Mouse (Mus musculus): ENCODE measurements at regions not wholly inside any gene's neighbourhood (a gene's known extent, or its start where the extent isn't known, plus 50 kb on each side); places are given as distances from the start of the nearest gene placed in this dataset.

DNA sequence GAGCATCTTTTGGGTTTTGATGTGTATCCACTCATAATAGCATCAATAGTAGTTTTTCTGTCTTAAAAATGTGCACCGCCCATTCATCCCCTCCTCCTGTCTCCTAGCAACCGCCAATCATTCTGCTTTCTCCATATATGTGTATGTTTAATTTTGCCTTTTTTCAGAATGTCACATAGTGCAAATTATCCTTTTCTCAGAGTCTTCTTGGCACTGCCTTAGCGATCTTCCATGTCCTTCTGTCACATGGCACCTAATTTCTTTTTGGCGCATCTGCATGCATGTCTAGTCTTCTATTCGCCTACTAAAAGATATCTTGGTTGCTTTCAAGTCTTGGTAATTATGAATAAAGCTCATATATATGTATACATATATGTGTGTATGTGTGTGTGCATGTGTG lies 573.0 kb downstream of the Gm19410 start:
- no peak for ATAC-seq
- H3K4me2 ChIP-seq (replicated peaks) = no peak overlapping the region
- no peak overlapping the region for H3K9ac ChIP-seq (replicated peaks)
- no peaks in the 10 kb centered on the region for H3K27me3 ChIP-seq
- no peak overlapping the region for H3K4me3 ChIP-seq (replicated peaks)
- 95% methylated on average over 5 of the region's 5 CpGs for WGBS
- no peak overlapping the region for H3K27ac ChIP-seq
- no peaks in the 10 kb centered on the region for H3K9me3 ChIP-seq
- H3K36me3 ChIP-seq = no peaks in the 10 kb centered on the region
- no peaks in the 10 kb centered on the region for H3K4me1 ChIP-seq (replicated peaks)

DNA sequence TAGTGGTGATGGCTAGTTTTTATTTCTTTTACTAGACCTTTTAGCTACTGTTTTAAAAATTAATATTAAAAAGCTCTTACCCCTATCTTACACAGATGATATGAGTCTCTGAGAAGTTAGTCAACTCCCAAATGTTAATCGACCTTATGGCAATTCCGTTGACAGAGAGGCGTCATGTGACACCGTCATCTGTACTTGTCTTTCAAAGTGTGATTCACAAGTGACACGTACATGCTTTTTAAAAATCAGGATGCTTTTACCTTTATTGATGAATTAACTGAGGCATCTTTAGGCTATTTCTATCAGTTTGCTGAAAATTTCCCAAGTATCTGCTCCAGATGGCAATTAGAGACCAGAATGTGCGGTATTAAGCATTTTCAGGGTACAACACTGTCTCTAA lies 573.9 kb downstream of the Gm19410 start:
- no peak overlapping the region for H3K27ac ChIP-seq
- no peaks in the 10 kb centered on the region for H3K27me3 ChIP-seq
- H3K9me3 ChIP-seq = no peaks in the 10 kb centered on the region
- H3K36me3 ChIP-seq = no peaks in the 10 kb centered on the region
- H3K4me3 ChIP-seq (replicated peaks) = no peak overlapping the region
- ATAC-seq = no peak
- WGBS = 95% methylated on average over 6 of the region's 6 CpGs
- H3K4me2 ChIP-seq (replicated peaks) = no peak overlapping the region
- H3K9ac ChIP-seq (replicated peaks) = no peak overlapping the region
- H3K4me1 ChIP-seq (replicated peaks) = no peaks in the 10 kb centered on the region

GRCm38 (mm10) chr8:36340454-36340853 lies 574.9 kb downstream of the Gm19410 start:
- H3K4me3 ChIP-seq (replicated peaks) = no peak overlapping the region
- H3K27me3 ChIP-seq = no peaks in the 10 kb centered on the region
- H3K4me1 ChIP-seq (replicated peaks) = no peaks in the 10 kb centered on the region
- H3K36me3 ChIP-seq = no peaks in the 10 kb centered on the region
- H3K27ac ChIP-seq = no peak overlapping the region
- no peak overlapping the region for H3K9ac ChIP-seq (replicated peaks)
- no peak for ATAC-seq
- H3K9me3 ChIP-seq = no peaks in the 10 kb centered on the region
- no peak overlapping the region for H3K4me2 ChIP-seq (replicated peaks)
- 77% methylated on average over 3 of the region's 3 CpGs for WGBS

- Histone ChIP-seq H3K9ac (replicated peaks) (no peak overlapping the region), H3K9me3 (no peaks in the 10 kb centered on the region), H3K4me2 (replicated peaks) (no peak overlapping the region), H3K4me1 (replicated peaks) (no peaks in the 10 kb centered on the region), H3K27me3 (no peaks in the 10 kb centered on the region), H3K27ac (no peak overlapping the region), H3K36me3 (no peaks in the 10 kb centered on the region), H3K4me3 (replicated peaks) (no peak overlapping the region)
- WGBS = 73% methylated on average over 4 of the region's 4 CpGs
- ATAC-seq = no peak
Observed at GRCm38 (mm10) chr8:36341965-36342364, 576.4 kb downstream of the Gm19410 start.

GRCm38 (mm10) chr8:36342650-36343049 lies 577.1 kb downstream of the Gm19410 start:
- Histone ChIP-seq H3K27ac (no peak overlapping the region), H3K4me2 (replicated peaks) (no peak overlapping the region), H3K4me3 (replicated peaks) (no peak overlapping the region), H3K4me1 (replicated peaks) (no peaks in the 10 kb centered on the region), H3K9me3 (no peaks in the 10 kb centered on the region), H3K9ac (replicated peaks) (no peak overlapping the region), H3K36me3 (no peaks in the 10 kb centered on the region), H3K27me3 (no peaks in the 10 kb centered on the region)
- no peak for ATAC-seq
- WGBS = 86% methylated on average over 5 of the region's 5 CpGs

DNA sequence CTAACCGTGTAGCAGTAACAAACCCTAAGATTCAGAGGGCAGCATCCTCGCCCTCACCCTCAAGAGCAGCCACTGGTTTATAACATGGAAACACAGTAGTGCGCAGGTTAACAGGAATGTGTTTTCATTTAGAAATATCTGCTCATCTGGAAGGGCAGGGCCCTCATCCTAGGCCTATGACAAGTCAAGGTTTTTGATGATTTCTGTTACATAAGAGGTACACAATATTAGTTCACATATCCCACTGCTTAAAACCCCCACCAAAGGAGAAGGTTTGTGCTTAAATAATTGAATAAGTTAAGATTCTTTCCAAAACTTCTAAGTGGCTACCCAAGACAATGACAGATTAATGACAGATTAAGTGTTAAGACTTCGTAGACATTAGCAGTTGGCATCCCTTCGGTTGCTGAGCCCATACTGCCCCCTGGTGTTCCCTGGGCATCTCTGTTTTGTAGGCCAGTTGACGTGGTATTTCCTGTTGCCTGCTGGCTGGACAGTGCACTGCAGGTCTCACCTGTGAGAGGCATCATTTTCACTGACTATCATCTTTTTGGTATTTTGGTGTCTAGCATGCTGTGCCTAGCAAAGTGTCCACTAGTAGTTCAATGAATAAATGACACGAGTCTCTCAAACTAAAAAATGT lies 581.2 kb downstream of the Gm19410 start:
- H3K4me3 ChIP-seq (replicated peaks) = no peak overlapping the region
- 50% methylated on average over 7 of the region's 7 CpGs for WGBS
- no peak overlapping the region for H3K9ac ChIP-seq (replicated peaks)
- no peaks in the 10 kb centered on the region for H3K27me3 ChIP-seq
- peak; percentile 74 for ATAC-seq
- no peaks in the 10 kb centered on the region for H3K36me3 ChIP-seq
- H3K27ac ChIP-seq = no peak overlapping the region
- no peak overlapping the region for H3K4me2 ChIP-seq (replicated peaks)
- H3K4me1 ChIP-seq (replicated peaks) = no peaks in the 10 kb centered on the region
- H3K9me3 ChIP-seq = no peaks in the 10 kb centered on the region

DNA sequence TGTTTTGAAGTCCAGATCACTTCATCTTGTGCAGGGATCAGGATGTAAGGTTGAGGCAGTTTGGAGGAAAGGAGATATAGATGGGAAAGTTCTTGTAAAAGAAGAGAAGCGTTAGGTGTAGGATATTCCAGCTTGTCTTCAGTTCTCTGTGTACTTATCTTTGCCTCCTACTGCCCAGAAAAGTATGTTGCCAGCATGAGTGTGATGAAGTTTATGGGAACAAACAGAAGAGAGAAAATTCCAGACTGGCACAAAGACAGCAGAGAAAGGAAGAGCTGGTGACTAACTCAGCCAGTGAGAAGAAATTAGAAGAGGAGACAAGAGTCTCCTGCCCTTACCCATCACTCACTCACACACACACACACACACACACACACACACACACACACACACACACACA lies 582.5 kb downstream of the Gm19410 start:
- Histone ChIP-seq H3K9ac (replicated peaks) (no peak overlapping the region), H3K4me2 (replicated peaks) (no peak overlapping the region), H3K9me3 (no peaks in the 10 kb centered on the region), H3K4me1 (replicated peaks) (no peaks in the 10 kb centered on the region), H3K27ac (no peak overlapping the region), H3K27me3 (no peaks in the 10 kb centered on the region), H3K36me3 (no peaks in the 10 kb centered on the region), H3K4me3 (replicated peaks) (no peak overlapping the region)
- ATAC-seq = no peak
- 89% methylated on average over 1 of the region's 1 CpGs for WGBS

GRCm38 (mm10) chr8:36354926-36355325 lies 589.3 kb downstream of the Gm19410 start:
- Histone ChIP-seq H3K9ac (replicated peaks) (no peak overlapping the region), H3K36me3 (no peaks in the 10 kb centered on the region), H3K27ac (no peak overlapping the region), H3K9me3 (no peaks in the 10 kb centered on the region), H3K4me3 (replicated peaks) (no peak overlapping the region), H3K4me1 (replicated peaks) (no peaks in the 10 kb centered on the region), H3K4me2 (replicated peaks) (no peak overlapping the region), H3K27me3 (no peaks in the 10 kb centered on the region)
- ATAC-seq = no peak
- WGBS = 27% methylated on average over 3 of the region's 3 CpGs

- H3K4me3 ChIP-seq (replicated peaks) = no peak overlapping the region
- no peak overlapping the region for H3K27ac ChIP-seq
- no peak overlapping the region for H3K9ac ChIP-seq (replicated peaks)
- H3K27me3 ChIP-seq = no peaks in the 10 kb centered on the region
- ATAC-seq = no peak
- H3K4me1 ChIP-seq (replicated peaks) = no peaks in the 10 kb centered on the region
- H3K36me3 ChIP-seq = no peaks in the 10 kb centered on the region
- no peaks in the 10 kb centered on the region for H3K9me3 ChIP-seq
- H3K4me2 ChIP-seq (replicated peaks) = no peak overlapping the region
- 84% methylated on average over 2 of the region's 2 CpGs for WGBS
Observed at GRCm38 (mm10) chr8:36358998-36359397, 593.4 kb downstream of the Gm19410 start.

DNA sequence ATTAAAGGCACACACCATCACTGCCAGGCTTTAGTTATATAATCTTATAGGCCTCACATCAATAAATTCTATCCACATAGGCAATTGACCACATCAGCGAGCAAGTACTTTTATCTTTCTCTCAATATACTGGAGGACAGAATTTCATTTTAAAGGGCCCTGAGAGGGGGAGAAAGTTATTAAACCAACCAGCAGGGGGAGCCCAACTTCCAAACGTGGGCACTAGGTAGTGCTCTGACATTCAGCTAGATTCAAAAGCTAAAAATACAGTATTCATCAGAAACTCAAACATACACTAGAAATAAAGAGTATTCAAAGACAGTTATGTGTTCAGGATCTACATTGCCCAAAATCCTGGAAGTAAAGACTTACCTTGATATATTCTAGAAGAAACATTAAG lies 595.7 kb downstream of the Gm19410 start:
- H3K27me3 ChIP-seq = no peaks in the 10 kb centered on the region
- no peak overlapping the region for H3K27ac ChIP-seq
- no peaks in the 10 kb centered on the region for H3K9me3 ChIP-seq
- H3K9ac ChIP-seq (replicated peaks) = no peak overlapping the region
- 17% methylated on average over 2 of the region's 2 CpGs for WGBS
- H3K4me3 ChIP-seq (replicated peaks) = no peak overlapping the region
- H3K36me3 ChIP-seq = no peaks in the 10 kb centered on the region
- no peaks in the 10 kb centered on the region for H3K4me1 ChIP-seq (replicated peaks)
- ATAC-seq = peak; percentile 48; the same call in 1 of the 2 replicates
- H3K4me2 ChIP-seq (replicated peaks) = no peak overlapping the region

GRCm38 (mm10) chr8:36361818-36362217 lies 596.2 kb downstream of the Gm19410 start:
- ATAC-seq = no peak
- H3K4me1 ChIP-seq (replicated peaks) = no peaks in the 10 kb centered on the region
- no peaks in the 10 kb centered on the region for H3K27me3 ChIP-seq
- H3K4me2 ChIP-seq (replicated peaks) = no peak overlapping the region
- no peak overlapping the region for H3K27ac ChIP-seq
- H3K9me3 ChIP-seq = no peaks in the 10 kb centered on the region
- no peak overlapping the region for H3K9ac ChIP-seq (replicated peaks)
- WGBS = 63% methylated on average over 8 of the region's 8 CpGs
- no peak overlapping the region for H3K4me3 ChIP-seq (replicated peaks)
- H3K36me3 ChIP-seq = no peaks in the 10 kb centered on the region

DNA sequence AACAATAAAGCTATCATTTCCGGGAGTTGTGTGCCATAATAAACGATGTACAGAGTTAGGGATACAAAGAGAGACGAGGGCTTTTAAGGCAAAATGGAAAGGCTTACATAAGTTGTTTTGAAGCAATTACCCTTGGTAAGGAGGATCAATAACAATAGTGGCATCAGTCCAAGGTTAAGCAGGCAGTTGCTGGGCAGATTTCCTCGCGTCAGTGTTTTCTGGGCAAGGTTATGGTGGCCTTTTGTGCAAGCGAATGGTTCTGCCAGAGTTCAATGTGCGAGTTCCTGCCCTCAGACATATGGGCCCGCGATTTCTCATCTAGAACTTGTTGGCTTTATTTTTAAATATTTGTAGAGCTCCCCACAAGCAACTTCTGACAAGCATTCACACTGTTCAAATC lies 597.7 kb downstream of the Gm19410 start:
- H3K36me3 ChIP-seq = no peaks in the 10 kb centered on the region
- no peaks in the 10 kb centered on the region for H3K4me1 ChIP-seq (replicated peaks)
- no peak overlapping the region for H3K27ac ChIP-seq
- H3K9ac ChIP-seq (replicated peaks) = no peak overlapping the region
- WGBS = 75% methylated on average over 9 of the region's 9 CpGs
- H3K9me3 ChIP-seq = no peaks in the 10 kb centered on the region
- no peak overlapping the region for H3K4me2 ChIP-seq (replicated peaks)
- ATAC-seq = no peak
- no peaks in the 10 kb centered on the region for H3K27me3 ChIP-seq
- H3K4me3 ChIP-seq (replicated peaks) = no peak overlapping the region

DNA sequence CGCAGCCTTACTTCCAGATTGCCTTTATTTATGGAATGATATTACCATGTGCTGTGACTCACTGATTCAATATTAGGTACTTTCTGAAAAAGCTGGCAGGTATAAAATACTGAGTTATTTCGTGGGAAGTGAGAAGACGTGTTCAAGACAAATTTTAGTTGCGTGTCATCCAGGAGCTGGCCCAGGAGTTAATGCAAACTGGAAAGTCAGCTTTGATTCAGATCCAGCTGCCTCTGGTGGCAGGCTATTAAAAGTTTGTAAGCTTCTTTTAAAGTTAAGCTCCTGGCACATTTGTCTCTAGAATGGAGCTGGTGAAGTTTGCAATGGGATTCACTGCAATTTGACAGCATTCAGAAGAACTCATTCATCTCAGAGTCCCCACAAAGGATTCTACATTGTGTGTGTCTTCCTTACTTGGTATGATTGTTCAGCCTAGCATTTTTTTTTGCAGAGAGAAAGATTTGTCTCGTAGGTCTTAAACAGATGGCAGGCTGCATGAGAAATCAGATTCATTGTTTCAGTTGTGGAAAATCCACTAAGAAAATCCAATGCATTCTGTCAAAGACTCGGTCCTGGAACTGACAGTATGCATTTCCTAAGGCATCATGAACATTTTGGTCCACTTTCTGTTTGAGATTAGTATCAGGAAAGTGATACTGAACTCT lies 599.1 kb downstream of the Gm19410 start:
- H3K27ac ChIP-seq = no peak overlapping the region
- H3K4me1 ChIP-seq (replicated peaks) = no peaks in the 10 kb centered on the region
- H3K4me3 ChIP-seq (replicated peaks) = no peak overlapping the region
- WGBS = 63% methylated on average over 6 of the region's 6 CpGs
- no peaks in the 10 kb centered on the region for H3K9me3 ChIP-seq
- ATAC-seq = no peak
- H3K27me3 ChIP-seq = no peaks in the 10 kb centered on the region
- H3K9ac ChIP-seq (replicated peaks) = no peak overlapping the region
- H3K4me2 ChIP-seq (replicated peaks) = no peak overlapping the region
- no peaks in the 10 kb centered on the region for H3K36me3 ChIP-seq
